Comparison of ENCODE assay signal across 27 mouse cellular contexts in the genomic region with DNA sequence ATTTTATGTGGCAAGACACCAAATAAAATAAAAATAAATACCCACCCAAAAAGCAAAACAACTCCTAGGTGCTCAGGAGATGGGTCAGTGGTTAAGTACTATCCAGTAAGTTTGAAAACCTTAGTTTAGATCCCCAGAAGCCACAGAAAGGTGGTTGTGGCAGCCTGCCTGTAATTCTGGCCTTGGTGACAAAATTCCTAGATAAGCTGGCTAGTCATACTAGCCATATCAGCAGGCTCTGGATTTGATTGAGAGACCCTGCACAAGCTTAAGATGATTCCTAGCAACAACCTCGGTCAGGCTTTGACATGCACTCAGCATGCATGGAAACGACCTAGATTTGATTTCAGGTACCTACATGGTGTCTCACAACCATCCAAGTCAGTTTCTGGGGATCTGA. TPM values are rescaled to one million over a fixed set of nuclear protein-coding genes. Genes with fewer than 3 reads are reported as not detected.
DNase-seq lines count a peak whose midpoint lies in the region; ATAC-seq lines count a peak whose summit lies in the region.
"Had no signal": no experiment of that assay in that cellular context is flagged by ENCODE, and none has a peak within 500 bp of the region (broad histone marks: within the 10 kb centered on the region; RNA-seq: fewer than 3 reads in every experiment).

No protein-coding gene starts in this region.

- WGBS in heart, embryonic 15.5 days = 26% methylated on average over 2 of the region's 2 CpGs
- 62% methylated on average over 2 of the region's 2 CpGs for WGBS in midbrain, embryonic 15.5 days

- no peaks in the 10 kb centered on the region for H3K9me3 ChIP-seq in heart, embryonic 15.5 days (replicated peaks)
- H3K9me3 ChIP-seq in midbrain, embryonic 15.5 days = no peaks in the 10 kb centered on the region
- H3K9me3 ChIP-seq: G1E; liver, embryonic 13.5 days; megakaryocyte, embryonic 14.5 days; midbrain, embryonic 12.5 days had no signal

- no peak overlapping the region for H3K4me2 ChIP-seq in heart, embryonic 15.5 days
- no peak overlapping the region for H3K4me2 ChIP-seq in midbrain, embryonic 15.5 days
- H3K4me2 ChIP-seq: liver, embryonic 13.5 days; midbrain, embryonic 12.5 days had no signal

- peaks cover 12% of the 10 kb centered on the region for H3K4me1 ChIP-seq in heart, embryonic 15.5 days (replicated peaks)
- no peaks in the 10 kb centered on the region for H3K4me1 ChIP-seq in midbrain, embryonic 15.5 days

- H3K27me3 ChIP-seq in heart, embryonic 15.5 days = no peaks in the 10 kb centered on the region
- H3K27me3 ChIP-seq in midbrain, embryonic 15.5 days (replicated peaks) = no peaks in the 10 kb centered on the region
- H3K27me3 ChIP-seq: liver, embryonic 13.5 days; megakaryocyte, embryonic 14.5 days; midbrain, embryonic 12.5 days had no signal

- no peak overlapping the region for H3K9ac ChIP-seq in heart, embryonic 15.5 days
- H3K9ac ChIP-seq in midbrain, embryonic 15.5 days = no peak overlapping the region
- H3K9ac ChIP-seq: liver, embryonic 13.5 days; midbrain, embryonic 12.5 days had no signal

- H3K36me3 ChIP-seq in heart, embryonic 15.5 days = no peaks in the 10 kb centered on the region
- no peaks in the 10 kb centered on the region for H3K36me3 ChIP-seq in midbrain, embryonic 15.5 days (replicated peaks)
- H3K36me3 ChIP-seq: liver, embryonic 13.5 days; midbrain, embryonic 12.5 days had no signal

- H3K27ac ChIP-seq in heart, embryonic 15.5 days = peak overlapping the region; percentile 42; the same call in 1 of the 2 replicates
- no peak overlapping the region for H3K27ac ChIP-seq in midbrain, embryonic 15.5 days
- H3K27ac ChIP-seq: heart, adult 2 months; kidney, postnatal 0 days; liver, embryonic 13.5 days; midbrain, embryonic 12.5 days had no signal

- no peak overlapping the region for H3K4me3 ChIP-seq in heart, embryonic 15.5 days
- no peak overlapping the region for H3K4me3 ChIP-seq in midbrain, embryonic 15.5 days
- H3K4me3 ChIP-seq: heart, adult 2 months; liver, embryonic 13.5 days; megakaryocyte, embryonic 14.5 days; midbrain, embryonic 12.5 days had no signal

- ATAC-seq in heart, embryonic 15.5 days (replicated peaks; ENCODE audit: insufficient number of reproducible peaks, insufficient read depth, low FRiP score, low read depth) = no peak
- no peak for ATAC-seq in midbrain, embryonic 15.5 days (replicated peaks)
- ATAC-seq: forebrain, embryonic 14.5 days; intestine, embryonic 16.5 days; lung, postnatal 0 days had no signal

- peak; percentile 54 for DNase-seq in adrenal gland, adult 2 months
- DNase-seq in adrenal gland, postnatal 25 days = no peak
- no peak for DNase-seq in heart, postnatal 4 days
- peak; percentile 25 for DNase-seq in adrenal gland, postnatal 10 days
- peak; percentile 3 for DNase-seq in retina, postnatal 7 days (ENCODE audit: low read depth, low spot score)
- DNase-seq: cerebellum, adult 18-20 months; cerebellum, postnatal 36 days; gastrocnemius, postnatal 36 days; kidney, adult 8-10 months; layer of hippocampus, postnatal 36 days; left cerebral cortex, postnatal 4 days; liver, embryonic 13.5 days; lung, adult 18-20 months; lung, postnatal 4 days; right cerebral cortex, adult 18-20 months; spleen, adult 18-20 months; thymus, postnatal 25 days had no signal

RNA-seq across cellular contexts. Expression of gene Rsf1, which starts 49.7 kb away (rescaled TPM):
- 10 to 100 TPM; 24.3 to 25.9 TPM for total RNA-seq in adrenal gland, adult 2 months (2021)
- 0.74 and 1.2 TPM in 2 replicates for polyA plus RNA-seq in adrenal gland, adult 2 months (2012; rRNA removed)
- total RNA-seq in adrenal gland, postnatal 25 days (2021) = 30.6 and 32.0 TPM in 2 replicates
- polyA plus RNA-seq in heart, embryonic 15.5 days (2015; fragmentation: Nextera tagmentation; extraction: Ambion mirVana) = 14.4 and 15.1 TPM in 2 replicates
- total RNA-seq in heart, postnatal 4 days (2021) = 10 to 100 TPM; 18.8 to 19.6 TPM
- total RNA-seq in adrenal gland, postnatal 10 days (2021) = 10 to 100 TPM; 24.8 to 28.5 TPM
- polyA plus RNA-seq in midbrain, embryonic 15.5 days (2015; fragmentation: Nextera tagmentation; extraction: Ambion mirVana) = 29.2 and 30.1 TPM in 2 replicates

RNA-seq across cellular contexts. Expression of gene Aamdc, which starts 50.1 kb away (rescaled TPM):
- total RNA-seq in adrenal gland, adult 2 months (2021) = 10 to 100 TPM; 31.7 to 49.1 TPM
- 8.5 and 11.6 TPM in 2 replicates for polyA plus RNA-seq in adrenal gland, adult 2 months (2012; rRNA removed)
- 32.2 and 36.8 TPM in 2 replicates for total RNA-seq in adrenal gland, postnatal 25 days (2021)
- polyA plus RNA-seq in heart, embryonic 15.5 days (2015; fragmentation: Nextera tagmentation; extraction: Ambion mirVana) = 47.4 and 53.6 TPM in 2 replicates
- 10 to 100 TPM; 31.4 to 31.8 TPM for total RNA-seq in heart, postnatal 4 days (2021)
- 10 to 100 TPM; 38.3 to 49.7 TPM for total RNA-seq in adrenal gland, postnatal 10 days (2021)
- 54.1 and 60.7 TPM in 2 replicates for polyA plus RNA-seq in midbrain, embryonic 15.5 days (2015; fragmentation: Nextera tagmentation; extraction: Ambion mirVana)

Comparison
In these comparisons a context has a peak if more than half of its experiments do, and no peak if none do; other contexts are left out.
1. DNase-seq: peak in adrenal gland, adult 2 months (single experiment), adrenal gland, postnatal 10 days (single experiment) and retina, postnatal 7 days (single experiment); none in adrenal gland, postnatal 25 days (single experiment) and heart, postnatal 4 days (single experiment).